Mouse (Mus musculus): Measurements from ENCODE around the gene Gm49342. TPM values are rescaled to one million over a fixed set of nuclear protein-coding genes. Genes with fewer than 3 reads are reported as not detected.
A peak's percentile ranks its signal among the peaks of the same experiment; 100 is the strongest.
"Not testable (repeated sequence)": the region's sequence is repeated elsewhere in the genome, so short reads cannot be mapped to it uniquely, and the experiment has no call there.

Gm49342 gene
- total RNA-seq, 2 experiments from 2014 or later: 4.6 to 6.6 TPM

- DNase-seq; intact Hi-C loops (cut with DNase I; ENCODE audit: low total_unique reads): not testable (repeated sequence)
Observed at GRCm38 (mm10) chr14:50973054-50973453, 28.7 kb downstream of the Gm49342 start.

DNA sequence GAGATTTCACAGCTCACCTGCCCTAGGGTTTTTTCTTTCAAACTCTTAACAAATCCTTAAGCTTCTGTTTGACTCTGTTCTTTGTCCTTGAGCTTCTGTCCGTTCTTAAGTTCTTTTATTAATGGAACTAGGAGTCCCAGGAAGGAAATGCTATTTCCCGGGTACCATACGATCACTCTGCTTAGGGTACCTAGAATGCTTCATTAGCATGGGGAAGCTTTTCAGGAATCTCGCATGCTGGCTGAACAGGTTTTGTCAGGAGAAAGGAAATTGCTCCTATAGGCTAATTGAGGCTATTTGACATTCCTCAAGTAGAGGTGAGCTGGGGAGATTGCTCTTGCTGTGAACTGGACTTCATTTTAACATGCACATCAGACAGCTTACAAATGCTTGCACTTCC is 29.4 kb downstream of the Gm49342 start:
- intact Hi-C loops (cut with DNase I; ENCODE audit: low total_unique reads): no loop called here
- DNase-seq: no peak

DNA sequence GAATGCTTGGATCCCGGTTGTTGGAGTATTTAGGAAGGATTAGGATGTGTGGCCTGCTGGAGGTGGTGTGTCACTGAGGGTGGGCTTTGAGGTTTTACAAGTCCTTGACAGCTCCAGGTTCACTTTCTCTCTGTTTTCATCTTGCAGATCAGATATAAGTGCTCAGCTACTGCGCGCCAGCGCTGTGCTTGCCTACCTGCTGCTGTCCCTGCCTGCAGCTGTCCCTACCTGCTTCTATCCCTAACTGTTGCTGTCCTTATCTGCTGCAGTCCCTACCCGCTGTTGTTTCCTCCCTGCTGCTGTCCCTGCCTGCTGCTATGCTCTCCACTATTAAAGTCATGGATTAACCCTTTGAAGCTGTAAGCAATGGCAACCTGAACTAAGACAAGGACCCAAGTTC is 30.7 kb downstream of the Gm49342 start:
- intact Hi-C loops (cut with DNase I; ENCODE audit: low total_unique reads): no loop called here
- DNase-seq: no peak

- no peak for DNase-seq
- intact Hi-C loops (cut with DNase I; ENCODE audit: low total_unique reads): no loop called here
Observed at GRCm38 (mm10) chr14:50976674-50977073, 32.4 kb downstream of the Gm49342 start.

DNA sequence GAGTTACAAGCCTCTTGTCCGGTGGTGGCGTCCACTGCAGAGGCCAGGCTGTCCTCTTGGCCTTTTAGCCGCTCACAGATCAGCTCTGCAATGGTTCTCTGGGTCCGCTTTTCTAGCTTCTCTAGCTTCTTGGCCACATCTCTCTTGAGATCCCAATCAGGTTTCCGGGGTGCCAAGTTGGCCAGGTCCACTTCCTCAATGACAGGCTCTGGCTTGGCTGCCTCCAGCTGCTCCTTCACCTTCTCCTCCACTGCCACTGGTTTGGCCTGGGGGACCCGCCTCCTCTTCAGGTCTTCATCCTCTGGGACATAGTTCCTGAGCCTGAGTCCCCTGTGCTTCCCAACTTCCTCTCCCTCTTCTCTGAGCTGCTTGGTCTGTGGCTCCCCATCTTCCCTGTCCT is 34.1 kb downstream of the Gm49342 start:
- intact Hi-C loops (cut with DNase I; ENCODE audit: low total_unique reads); DNase-seq: not testable (repeated sequence)

DNA sequence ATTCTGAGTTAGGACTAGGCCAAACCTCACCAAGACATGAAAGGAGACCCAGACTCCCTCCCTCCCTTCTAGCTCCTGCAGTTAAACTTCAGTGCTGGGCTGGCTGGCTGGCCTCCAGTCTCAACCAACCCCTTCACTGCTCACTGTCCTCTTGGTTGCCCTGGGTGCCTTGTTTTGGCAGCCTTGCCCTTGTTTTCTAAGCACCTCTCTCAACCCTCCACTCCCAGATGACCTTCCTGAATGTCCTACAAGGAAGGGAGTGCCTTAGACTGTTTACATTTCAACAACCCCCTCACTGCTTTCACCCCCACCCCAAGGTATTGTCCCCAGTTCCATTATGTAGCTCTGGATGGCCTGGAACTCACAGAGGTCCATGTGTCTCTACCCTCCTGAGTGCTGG is 35.3 kb downstream of the Gm49342 start:
- DNase-seq: no peak
- intact Hi-C loops (cut with DNase I; ENCODE audit: low total_unique reads): no loop called here

DNA sequence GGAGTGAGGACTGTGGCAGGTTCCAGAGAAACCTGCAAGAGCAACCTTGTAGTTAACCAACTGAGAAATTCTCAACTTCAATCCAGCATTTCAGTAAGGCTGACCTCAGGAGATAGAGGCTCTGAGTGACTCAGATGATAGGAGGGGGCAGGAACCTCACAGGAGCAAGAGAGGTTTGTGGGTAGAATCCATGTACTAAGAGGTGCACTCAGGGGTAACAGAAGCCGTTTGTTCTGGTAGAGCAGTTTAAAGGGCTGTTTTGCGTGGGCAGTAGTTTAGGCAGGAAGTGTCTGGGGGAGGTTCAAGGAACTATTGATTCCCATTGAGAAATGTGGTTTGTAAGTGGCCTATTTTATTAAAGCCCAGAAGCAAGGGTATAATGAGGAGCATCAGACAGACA is 36.9 kb downstream of the Gm49342 start:
- intact Hi-C loops (cut with DNase I; ENCODE audit: low total_unique reads): no loop called here
- DNase-seq: no peak

GRCm38 (mm10) chr14:50981837-50982236 is 37.5 kb downstream of the Gm49342 start:
- intact Hi-C loops (cut with DNase I; ENCODE audit: low total_unique reads): no loop called here
- DNase-seq: no peak

GRCm38 (mm10) chr14:50987668-50988067 is 43.4 kb downstream of the Gm49342 start:
- intact Hi-C loops (cut with DNase I; ENCODE audit: low total_unique reads): no loop called here
- no peak for DNase-seq

DNA sequence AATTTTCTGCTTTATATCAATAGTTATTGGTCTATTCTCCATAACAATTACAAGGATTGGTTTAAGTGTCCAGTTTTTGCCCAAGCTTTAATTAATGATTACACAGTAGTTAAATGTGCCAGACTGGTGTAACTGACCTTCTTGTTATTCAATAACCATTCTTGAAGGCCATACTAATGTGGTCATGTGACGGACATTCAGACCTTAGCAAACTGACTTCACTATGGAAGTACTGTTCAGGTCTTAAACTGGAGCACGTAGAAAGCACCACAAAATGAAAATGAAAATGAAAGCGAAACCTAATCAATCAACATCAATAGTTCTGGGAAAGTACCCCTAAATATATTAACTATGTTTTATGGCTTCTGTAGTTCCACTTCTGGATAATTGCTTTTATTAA is 46.7 kb downstream of the Gm49342 start:
- DNase-seq: no peak
- intact Hi-C loops (cut with DNase I; ENCODE audit: low total_unique reads): no loop called here

DNA sequence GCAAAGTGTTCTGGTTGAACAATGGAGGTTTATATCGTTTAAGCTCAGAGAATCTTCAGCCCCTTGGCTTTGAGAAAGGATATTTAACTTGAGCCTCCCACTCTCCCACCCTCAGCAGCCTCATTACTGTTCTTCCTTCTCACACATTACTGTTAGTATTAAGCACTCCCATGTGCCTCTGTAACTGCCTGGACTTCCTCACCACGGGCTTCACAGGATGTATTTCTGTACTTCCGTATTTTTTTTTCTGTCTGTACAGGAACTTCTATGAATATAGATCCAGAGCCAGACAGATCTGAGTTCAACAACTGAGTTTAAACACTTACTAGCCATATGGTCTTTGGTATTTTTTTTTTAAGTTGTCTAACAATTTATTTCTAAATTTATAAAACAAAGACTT is 52.8 kb downstream of the Gm49342 start:
- intact Hi-C loops (cut with DNase I; ENCODE audit: low total_unique reads): no loop called here
- no peak for DNase-seq

DNA sequence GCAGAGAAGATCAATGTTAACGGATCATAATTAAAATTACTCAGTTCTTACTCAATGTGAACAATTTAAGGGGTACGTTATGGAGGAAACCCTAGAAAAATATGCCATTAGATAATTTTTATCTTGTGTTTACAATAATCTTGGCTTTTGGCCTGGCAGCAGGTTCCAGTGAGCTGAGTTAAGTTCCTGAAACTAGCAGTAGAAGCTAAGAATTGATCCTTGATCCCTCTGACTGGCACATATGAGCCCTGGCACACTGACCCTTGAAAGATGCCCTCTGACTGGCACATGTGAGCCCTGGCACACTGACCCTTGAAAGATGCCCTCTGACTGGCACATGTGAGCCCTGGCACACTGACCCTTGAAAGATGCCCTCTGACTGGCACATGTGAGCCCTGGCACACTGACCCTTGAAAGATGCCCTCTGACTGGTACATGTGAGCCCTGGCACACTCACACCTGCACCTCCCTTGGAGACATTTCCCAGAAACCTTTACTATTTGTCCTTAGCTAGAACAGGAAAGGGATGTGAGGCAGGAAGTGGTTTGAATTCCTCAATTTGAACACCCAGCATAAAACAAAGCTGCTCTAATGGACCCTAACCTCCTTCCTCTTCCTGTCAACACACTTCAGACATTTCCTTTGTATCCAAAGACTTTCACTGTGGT is 53.8 kb downstream of the Gm49342 start:
- DNase-seq: no peak
- intact Hi-C loops (cut with DNase I; ENCODE audit: low total_unique reads): no loop called here

DNA sequence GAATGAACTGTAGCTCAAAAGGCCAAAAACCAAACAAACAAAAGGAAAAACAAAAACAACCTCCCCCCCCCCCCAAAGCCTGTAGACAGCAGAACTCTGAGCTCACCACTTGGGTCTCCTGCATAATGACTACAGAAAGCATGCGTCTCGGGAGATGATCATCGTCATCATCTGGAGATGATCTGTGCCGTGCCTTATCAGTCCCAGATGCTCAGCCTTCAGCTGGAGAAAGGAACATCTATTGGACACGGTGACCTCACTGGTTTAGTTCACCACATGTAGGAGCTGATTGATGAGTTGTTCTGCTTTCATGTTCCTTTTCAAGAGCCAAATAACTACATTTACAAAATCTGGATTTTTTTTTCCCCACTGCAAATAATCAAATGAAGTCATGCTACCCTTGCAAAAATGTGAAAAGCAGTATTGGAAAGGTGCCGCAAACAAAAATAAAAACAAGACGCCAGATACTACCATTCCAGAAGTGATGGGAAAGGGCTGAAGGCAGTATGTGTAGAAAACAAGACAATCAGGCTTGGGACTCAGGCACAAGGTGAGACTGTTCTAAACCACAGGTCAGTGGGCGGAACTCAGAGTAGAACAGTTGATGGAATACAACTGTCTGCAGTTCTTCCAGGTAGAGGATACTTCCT is 63.0 kb downstream of the Gm49342 start, which contains the start of gene Rnase10:
Gene Rnase10 (plus strand): TSS at position 600 of the 650 bp plus-strand sequence.
- intact Hi-C loops (cut with DNase I; ENCODE audit: low total_unique reads): no loop called here
- DNase-seq: no peak

DNA sequence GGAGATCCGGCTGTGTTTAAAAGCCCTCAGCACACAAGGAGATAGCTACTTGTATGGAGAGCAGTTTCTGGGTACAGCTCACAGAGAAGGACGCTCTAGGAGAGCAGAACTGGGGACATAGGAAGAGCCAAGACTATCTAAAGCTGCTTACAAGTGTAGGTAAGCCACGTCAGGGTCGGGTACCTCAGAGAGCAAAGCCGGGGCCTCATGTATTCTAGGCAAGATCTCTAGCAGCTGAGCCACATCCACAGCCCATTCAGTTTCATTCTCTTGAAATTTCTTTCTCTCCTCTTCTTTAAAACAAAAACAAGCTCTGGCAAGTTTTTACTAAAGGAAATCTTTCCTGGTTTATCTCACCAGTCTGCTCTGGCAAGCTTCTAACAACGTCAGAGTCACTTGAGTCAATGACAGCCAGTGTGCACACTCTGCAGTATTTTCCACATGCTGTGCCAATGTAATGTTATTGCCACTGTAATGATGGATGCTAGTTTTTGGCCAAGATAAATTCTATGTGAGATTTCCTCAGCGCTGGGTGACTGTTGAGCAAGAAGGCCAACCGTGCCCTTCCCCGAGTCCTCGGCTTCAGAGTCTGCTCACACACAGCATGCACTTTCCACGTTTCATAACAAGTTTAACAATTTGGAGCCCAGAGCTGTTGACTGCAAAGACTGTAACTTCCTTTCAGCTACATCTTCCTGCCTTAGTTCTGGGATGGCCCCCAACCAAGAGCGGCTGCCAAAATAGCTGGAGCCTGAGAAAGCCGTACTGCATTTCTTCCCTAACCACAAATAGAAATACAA is 63.8 kb downstream of the Gm49342 start:
- intact Hi-C loops (cut with DNase I; ENCODE audit: low total_unique reads): no loop called here
- DNase-seq: peak; percentile 72

GRCm38 (mm10) chr14:51008781-51009180 is 64.5 kb downstream of the Gm49342 start:
- DNase-seq: no peak
- intact Hi-C loops (cut with DNase I; ENCODE audit: low total_unique reads): no loop called here

DNA sequence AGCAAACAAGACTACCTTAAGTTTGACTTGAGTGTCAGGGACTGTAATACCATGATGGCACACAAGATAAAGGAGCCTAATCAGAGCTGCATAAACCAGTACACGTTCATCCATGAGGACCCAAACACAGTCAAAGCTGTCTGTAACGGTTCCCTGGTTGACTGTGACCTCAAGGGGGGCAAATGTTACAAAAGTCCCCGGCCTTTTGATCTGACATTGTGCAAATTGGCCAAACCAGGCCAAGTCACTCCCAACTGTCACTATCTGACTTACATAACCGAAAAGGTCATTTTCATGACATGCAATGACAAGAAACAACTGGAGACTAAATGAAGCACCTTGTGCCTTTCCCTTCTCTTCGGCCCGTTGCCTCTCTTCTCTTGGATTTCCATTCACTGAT is 65.3 kb downstream of the Gm49342 start:
- intact Hi-C loops (cut with DNase I; ENCODE audit: low total_unique reads): no loop called here

More for the DNA sequence above, 65.3 kb downstream of the Gm49342 start:
- DNase-seq: no peak

Other genes starting within 250 kb of the Gm49342 start
- not detected for gene Olfr748, start 237.1 kb upstream of the Gm49342 start, total RNA-seq (2021)
- gene Olfr749, start 199.4 kb upstream of the Gm49342 start, total RNA-seq (2021): not detected
- 10 to 100 TPM; 12.0 to 12.3 TPM for gene Ttc5, start 159.0 kb upstream of the Gm49342 start, total RNA-seq (2021)
- under 1 TPM in 1 of 2 experiments, not detected in 1; 0.72 TPM for gene Ccnb1ip1, start 136.8 kb upstream of the Gm49342 start, total RNA-seq (2021)
- 1 to 10 TPM; 9.3 to 10.0 TPM for gene Parp2, start 136.7 kb upstream of the Gm49342 start, total RNA-seq (2021)
- 10 to 100 TPM in 1 of 2 experiments, 1 to 10 TPM in 1; 9.4 to 10.3 TPM for gene Tep1, start 74.0 kb upstream of the Gm49342 start, total RNA-seq (2021)
- 100 to 1,000 TPM; 101 to 192 TPM for gene Klhl33, start 47.0 kb upstream of the Gm49342 start, total RNA-seq (2021)
- 10 to 100 TPM; 40.0 to 42.1 TPM for gene Osgep, start 19.6 kb upstream of the Gm49342 start, total RNA-seq (2021)
- gene Apex1, start 19.5 kb upstream of the Gm49342 start, total RNA-seq (2021): 10 to 100 TPM; 32.7 to 33.4 TPM
- 10 to 100 TPM; 12.6 to 16.4 TPM for gene Pip4p1, start 13.7 kb upstream of the Gm49342 start, total RNA-seq (2021)
- 1 to 10 TPM; 4.6 to 6.8 TPM for gene Pnp, start 13.4 kb upstream of the Gm49342 start, total RNA-seq (2021)
- under 1 TPM; 0.29 to 0.49 TPM for gene Pnp2, start 11.5 kb downstream of the Gm49342 start, total RNA-seq (2021)
- gene Rnase10, start 63.2 kb downstream of the Gm49342 start, total RNA-seq (2021): not detected
- gene Rnase9, start 97.4 kb downstream of the Gm49342 start, total RNA-seq (2021): not detected
- not detected for gene Rnase11, start 105.6 kb downstream of the Gm49342 start, total RNA-seq (2021)
- gene Rnase12, start 113.1 kb downstream of the Gm49342 start, total RNA-seq (2021): not detected
- gene Olfr750, start 129.9 kb downstream of the Gm49342 start, total RNA-seq (2021): not detected
- 10 to 100 TPM; 46.5 to 51.1 TPM for gene Rnase4, start 146.6 kb downstream of the Gm49342 start, total RNA-seq (2021)
- gene Ang, start 146.6 kb downstream of the Gm49342 start, total RNA-seq (2021): 1 to 10 TPM; 3.6 to 3.8 TPM
- not detected for gene Eddm3b, start 169.9 kb downstream of the Gm49342 start, total RNA-seq (2021)
- gene Rnase6, start 179.4 kb downstream of the Gm49342 start, total RNA-seq (2021): under 1 TPM; 0.18 to 0.64 TPM
- gene Rnase1, start 202.3 kb downstream of the Gm49342 start, total RNA-seq (2021): not detected
- not detected for gene Rnase2b, start 217.7 kb downstream of the Gm49342 start, total RNA-seq (2021)

All from gastrocnemius, postnatal 14 days (tissue).